Mouse (Mus musculus) embryonic facial prominence, embryonic 15.5 days (tissue): ENCODE results near the gene Fcho2. TPM values are rescaled to one million over a fixed set of nuclear protein-coding genes. Genes with fewer than 3 reads are reported as not detected.

Source experiments
- ATAC-seq: fragments of 200-750 bp; cut with Nextera tagmentation; 2 replicates; pipeline ENCODE4 v1.8.0; 2017; ENCODE audit warnings: low read depth, moderate TSS enrichment; ENCODE audit not compliant: insufficient number of reproducible peaks, low FRiP score, low TSS enrichment
- H3K27ac ChIP-seq: fragments of 300-500 bp; sonication (generic); replicated peaks from 2 replicates; pipeline ENCODE4 v1.5.1; 2015; ENCODE audit warnings: mild to moderate bottlenecking, inconsistent platforms
- H3K27me3 ChIP-seq: fragments of 300-500 bp; sonication (generic); 2 replicates; pipeline ENCODE4 v1.6.1; 2015; ENCODE audit warnings: inconsistent platforms
- H3K36me3 ChIP-seq: fragments of 300-500 bp; sonication (generic); 2 replicates; pipeline ENCODE4 v1.6.1; 2015; ENCODE audit warnings: mild to moderate bottlenecking, inconsistent platforms
- H3K4me1 ChIP-seq: fragments of 300-500 bp; sonication (generic); 2 replicates; pipeline ENCODE4 v1.6.1; 2015; ENCODE audit warnings: inconsistent platforms
- H3K4me2 ChIP-seq: fragments of 300-500 bp; sonication (generic); replicated peaks from 2 replicates; pipeline ENCODE4 v1.6.1; 2015; ENCODE audit warnings: mild to moderate bottlenecking, inconsistent platforms
- H3K4me3 ChIP-seq: fragments of 300-500 bp; sonication (generic); replicated peaks from 2 replicates; pipeline ENCODE4 v1.5.1; 2015; ENCODE audit warnings: mild to moderate bottlenecking, inconsistent platforms
- H3K9ac ChIP-seq: fragments of 300-500 bp; sonication (generic); 2 replicates; pipeline ENCODE4 v1.6.1; 2015; ENCODE audit warnings: inconsistent platforms
- H3K9me3 ChIP-seq: fragments of 300-500 bp; sonication (generic); replicated peaks from 2 replicates; pipeline ENCODE4 v1.6.1; 2016; ENCODE audit warnings: inconsistent platforms
- WGBS: fragments of 180-500 bp; shearing (Covaris S2); methylation state at CpG from one replicate; pipeline ENCODE4 v1.1.7; 2015; 5-methylcytosine and 5-hydroxymethylcytosine counted together
- polyA plus RNA-seq: library from polyadenylated mRNA; unstranded; fragments of >200 nt; fragmentation: Nextera tagmentation; extraction: Ambion mirVana; gene quantifications from 2 replicates; pipeline ENCODE4 v1.2.1, GENCODE M21; 2015

The Fcho2 gene
- polyA plus RNA-seq, 1 experiment from 2014 or later: 36.0 TPM

DNA sequence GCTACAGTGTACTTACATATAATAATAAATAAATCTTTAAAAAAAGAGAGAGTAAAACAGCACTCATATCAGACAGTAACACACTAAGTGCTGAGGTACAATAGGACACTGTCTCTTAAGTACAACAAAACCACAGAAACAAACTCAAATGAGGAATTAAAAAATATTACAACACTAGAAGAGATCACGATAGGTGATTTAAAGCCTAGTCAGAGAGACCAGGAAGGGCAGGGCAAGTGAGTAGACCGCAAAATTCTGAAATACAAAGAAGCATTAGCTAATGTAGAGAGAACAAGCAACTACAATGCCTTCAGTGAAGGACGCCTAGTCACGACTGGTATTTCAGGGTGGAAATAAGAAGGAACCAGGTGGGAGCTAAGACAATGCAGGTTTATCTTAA, 11.6 kb downstream of the Fcho2 start:
- Histone ChIP-seq H3K27ac (no peak overlapping the region), H3K27me3 (no peaks in the 10 kb centered on the region), H3K9me3 (peaks cover 5% of the 10 kb centered on the region; the same call in 1 of the 2 replicates), H3K36me3 (peaks cover 49% of the 10 kb centered on the region), H3K4me3 (no peak overlapping the region), H3K9ac (no peak overlapping the region), H3K4me2 (no peak overlapping the region), H3K4me1 (no peaks in the 10 kb centered on the region)
- ATAC-seq: no peak
- WGBS: 84% methylated on average over 4 of the region's 4 CpGs

DNA sequence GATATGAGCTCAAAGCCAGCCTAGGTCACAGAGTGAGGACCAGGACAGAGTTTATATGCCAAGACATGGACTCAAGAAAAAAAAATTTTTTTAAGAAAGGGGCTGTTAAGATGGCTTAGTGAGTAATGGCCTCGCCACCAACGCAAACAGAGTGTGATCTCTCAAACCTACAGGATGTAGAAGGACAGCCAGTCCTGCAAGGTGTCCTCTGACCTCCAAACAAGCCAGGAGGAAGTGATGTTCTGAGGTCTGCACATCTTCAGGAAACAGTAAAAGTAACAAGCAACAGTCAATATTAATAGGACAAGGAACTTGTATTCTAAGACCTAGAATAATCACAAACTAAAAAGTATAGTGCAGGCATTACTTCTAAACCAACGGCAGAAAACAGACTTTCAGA, 12.3 kb downstream of the Fcho2 start:
- Histone ChIP-seq H3K4me1 (no peaks in the 10 kb centered on the region), H3K27ac (no peak overlapping the region), H3K36me3 (peaks cover 51% of the 10 kb centered on the region), H3K4me3 (no peak overlapping the region), H3K4me2 (no peak overlapping the region), H3K9me3 (peaks cover 5% of the 10 kb centered on the region; the same call in 1 of the 2 replicates), H3K9ac (no peak overlapping the region), H3K27me3 (no peaks in the 10 kb centered on the region)
- 89% methylated on average over 3 of the region's 3 CpGs for WGBS
- no peak for ATAC-seq

DNA sequence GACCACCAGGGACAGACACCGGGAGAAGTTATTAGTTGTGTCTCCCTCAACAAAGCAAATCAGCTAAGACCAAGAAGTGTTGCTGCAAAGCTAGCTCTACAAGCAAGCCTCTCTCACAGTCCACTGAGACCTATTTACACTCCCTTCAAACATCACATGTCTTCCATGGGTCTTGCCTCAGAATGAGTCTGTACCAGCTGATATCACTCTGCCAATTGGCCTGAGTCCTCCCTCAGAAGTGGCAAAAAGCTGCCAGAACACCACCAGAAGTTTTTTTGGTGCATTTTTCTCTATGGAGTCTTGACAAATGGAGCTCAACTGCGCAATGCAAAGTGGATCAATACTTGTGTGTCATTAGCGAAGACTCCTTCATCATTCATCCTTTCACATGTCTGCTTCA, 19.7 kb downstream of the Fcho2 start:
- Histone ChIP-seq H3K27ac (no peak overlapping the region), H3K4me2 (no peak overlapping the region), H3K9ac (no peak overlapping the region), H3K4me3 (no peak overlapping the region), H3K9me3 (peaks cover 4% of the 10 kb centered on the region; the same call in 1 of the 2 replicates), H3K4me1 (no peaks in the 10 kb centered on the region), H3K36me3 (peaks cover 32% of the 10 kb centered on the region), H3K27me3 (no peaks in the 10 kb centered on the region)
- ATAC-seq: no peak
- 92% methylated on average over 3 of the region's 3 CpGs for WGBS

DNA sequence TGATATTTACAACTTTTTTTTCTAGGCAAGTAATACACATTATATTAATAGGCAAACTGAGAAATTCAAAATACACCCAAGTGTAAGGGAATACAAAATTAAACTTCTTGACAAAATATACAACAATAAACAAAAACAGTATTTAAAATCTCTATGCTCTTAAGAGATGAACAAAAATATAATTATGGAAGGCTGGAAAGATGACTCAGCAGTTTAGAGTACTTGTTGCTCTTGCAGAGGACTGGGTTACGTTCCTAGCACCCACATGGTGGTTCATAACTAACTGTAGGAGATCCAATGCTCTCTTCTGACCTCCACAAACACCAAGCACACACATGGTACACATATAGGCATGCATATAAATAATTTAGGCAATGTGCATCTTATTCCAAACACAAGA, 22.4 kb downstream of the Fcho2 start:
- ATAC-seq: no peak
- Histone ChIP-seq H3K36me3 (peaks cover 16% of the 10 kb centered on the region), H3K9me3 (no peaks in the 10 kb centered on the region), H3K4me2 (no peak overlapping the region), H3K27ac (no peak overlapping the region), H3K4me3 (no peak overlapping the region), H3K9ac (no peak overlapping the region), H3K27me3 (no peaks in the 10 kb centered on the region), H3K4me1 (no peaks in the 10 kb centered on the region)
- 95% methylated on average over 1 of the region's 1 CpGs for WGBS

DNA sequence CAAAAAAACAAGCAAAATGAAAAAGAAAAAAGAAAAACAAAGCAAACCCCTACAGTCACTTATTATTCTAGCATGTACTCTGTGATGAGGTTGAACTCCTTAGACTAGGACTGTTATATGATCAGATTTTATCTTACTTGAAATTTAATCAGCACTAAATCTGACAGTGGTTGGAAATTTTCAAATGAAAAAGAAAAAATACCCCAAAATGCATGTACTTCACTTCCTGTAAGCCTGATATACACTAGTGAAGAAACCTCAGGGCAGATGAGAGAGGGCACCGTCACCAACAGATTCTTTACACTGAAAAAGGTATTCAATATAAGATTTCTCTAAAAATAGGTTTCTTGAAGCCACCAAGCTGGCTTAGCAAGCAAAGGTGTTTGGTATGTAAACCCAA, 23.6 kb downstream of the Fcho2 start:
- no peak for ATAC-seq
- WGBS: 87% methylated on average over 1 of the region's 1 CpGs
- Histone ChIP-seq H3K27ac (no peak overlapping the region), H3K36me3 (peaks cover 13% of the 10 kb centered on the region), H3K4me1 (no peaks in the 10 kb centered on the region), H3K4me2 (no peak overlapping the region), H3K9ac (no peak overlapping the region), H3K27me3 (no peaks in the 10 kb centered on the region), H3K4me3 (no peak overlapping the region), H3K9me3 (no peaks in the 10 kb centered on the region)

DNA sequence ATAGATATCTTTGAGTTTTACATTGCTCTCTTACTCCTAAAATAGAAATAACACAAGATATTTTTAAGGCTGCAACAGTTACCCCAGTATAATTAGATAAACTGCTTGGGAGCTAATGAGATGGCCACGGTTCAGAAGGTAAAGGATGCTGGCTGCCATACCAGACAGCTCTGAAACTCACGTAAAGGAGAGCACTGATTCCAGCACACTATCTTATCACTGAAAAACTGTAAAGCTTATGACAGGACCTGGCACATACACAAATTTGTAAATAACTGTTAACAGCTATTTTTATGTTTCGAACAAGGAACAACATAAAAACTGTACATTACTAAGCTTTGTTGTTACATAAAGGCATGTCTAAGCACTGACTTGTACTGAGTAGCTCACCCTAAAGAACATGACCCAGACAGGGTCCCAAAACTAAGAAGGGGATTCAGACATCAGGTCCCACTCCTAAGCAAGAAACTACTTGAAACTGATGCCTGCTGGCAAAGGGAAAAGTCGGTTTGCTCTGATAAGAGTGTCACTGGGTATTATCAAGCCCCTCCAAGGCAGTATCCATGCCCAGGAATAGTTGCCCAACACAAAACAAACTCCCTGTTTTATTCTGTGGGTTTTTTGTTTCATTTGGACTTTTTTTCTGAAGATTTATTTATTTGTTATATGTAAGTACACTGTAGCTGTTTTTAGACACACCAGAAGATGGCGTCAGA, 28.1 kb downstream of the Fcho2 start:
- no peak for ATAC-seq
- WGBS: 88% methylated on average over 5 of the region's 5 CpGs
- no peaks in the 10 kb centered on the region for H3K4me1 ChIP-seq

DNA sequence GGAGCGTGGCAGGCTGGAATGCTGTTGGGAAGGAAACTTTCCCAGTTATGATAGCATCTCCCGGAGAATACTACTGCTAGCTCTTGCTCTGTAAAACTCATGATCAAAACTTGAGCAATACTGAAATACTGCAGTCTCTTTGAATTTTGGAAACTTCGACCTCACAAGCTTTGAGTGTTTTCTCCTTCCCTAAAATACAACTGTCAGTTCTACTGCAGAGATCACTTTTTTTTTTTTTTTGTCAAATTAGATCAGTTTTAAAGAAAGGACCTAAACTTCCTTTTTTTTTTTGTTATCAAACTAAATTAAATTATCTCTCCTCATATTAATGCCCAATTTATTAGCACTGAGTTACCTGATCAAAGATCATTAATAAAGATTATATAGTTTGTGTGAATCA, 37.3 kb downstream of the Fcho2 start:
- H3K9ac ChIP-seq: no peak overlapping the region
- H3K4me3 ChIP-seq: no peak overlapping the region
- 93% methylated on average over 3 of the region's 3 CpGs for WGBS
- H3K27me3 ChIP-seq: no peaks in the 10 kb centered on the region
- H3K4me2 ChIP-seq: no peak overlapping the region
- no peaks in the 10 kb centered on the region for H3K4me1 ChIP-seq
- H3K36me3 ChIP-seq: peaks cover 40% of the 10 kb centered on the region
- H3K27ac ChIP-seq: no peak overlapping the region
- ATAC-seq: no peak
- no peaks in the 10 kb centered on the region for H3K9me3 ChIP-seq

More for the DNA sequence above, 28.1 kb downstream of the Fcho2 start:
- Histone ChIP-seq H3K27me3 (no peaks in the 10 kb centered on the region), H3K27ac (no peak overlapping the region), H3K36me3 (peaks cover 22% of the 10 kb centered on the region), H3K4me3 (no peak overlapping the region), H3K9ac (no peak overlapping the region), H3K9me3 (no peaks in the 10 kb centered on the region), H3K4me2 (no peak overlapping the region)

DNA sequence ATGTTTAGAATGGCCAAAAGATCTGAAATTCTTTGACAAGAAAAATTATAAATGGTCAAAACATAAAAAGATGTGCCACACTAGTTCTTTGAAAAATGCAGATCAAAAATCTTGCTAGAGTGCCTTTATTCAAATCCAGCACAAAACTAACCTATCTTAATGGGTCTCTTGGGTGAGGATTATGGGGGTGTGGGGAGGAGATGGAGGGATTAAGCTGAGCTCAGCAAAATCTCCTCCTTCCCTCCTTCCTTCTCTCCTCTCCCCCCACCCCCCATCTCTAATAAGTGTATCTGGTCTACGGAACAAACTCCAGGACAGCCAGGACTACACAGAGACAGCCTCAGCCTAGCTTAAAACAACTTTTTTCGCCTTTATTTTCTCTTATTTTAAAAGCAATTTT, 43.8 kb downstream of the Fcho2 start:
- no peak overlapping the region for H3K4me3 ChIP-seq
- 79% methylated on average over 2 of the region's 2 CpGs for WGBS
- H3K9ac ChIP-seq: no peak overlapping the region
- no peak overlapping the region for H3K4me2 ChIP-seq
- no peaks in the 10 kb centered on the region for H3K27me3 ChIP-seq
- ATAC-seq: no peak
- H3K9me3 ChIP-seq: no peaks in the 10 kb centered on the region
- no peak overlapping the region for H3K27ac ChIP-seq
- H3K36me3 ChIP-seq: peaks cover 17% of the 10 kb centered on the region; the same call in 1 of the 2 replicates
- H3K4me1 ChIP-seq: 0 out of 2 replicates have a peak, but pooled peaks cover 2% of the 10 kb centered on the region

DNA sequence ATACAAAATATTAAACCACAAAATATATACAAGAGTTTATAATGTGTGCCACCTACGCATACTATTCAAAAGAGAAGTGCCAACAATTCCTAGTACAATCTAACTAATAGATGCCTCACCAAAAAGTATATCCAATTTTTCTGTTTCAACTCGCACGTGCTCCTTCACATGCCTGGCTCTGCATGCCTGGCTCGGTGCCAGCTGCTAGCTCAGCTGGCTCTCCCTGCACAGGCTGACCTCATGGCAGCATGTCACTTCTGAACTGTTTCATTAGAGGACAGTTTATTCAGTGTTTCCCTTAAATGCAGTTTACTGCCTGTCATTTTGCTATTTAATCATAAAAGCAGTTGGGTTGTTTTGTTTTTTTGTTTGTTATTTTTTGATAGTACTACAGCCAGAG, 46.9 kb downstream of the Fcho2 start:
- H3K4me3 ChIP-seq: no peak overlapping the region
- 0 out of 2 replicates have a peak, but pooled peaks cover 2% of the 10 kb centered on the region for H3K4me1 ChIP-seq
- peaks cover 4% of the 10 kb centered on the region; the same call in 1 of the 2 replicates for H3K36me3 ChIP-seq
- H3K4me2 ChIP-seq: no peak overlapping the region
- no peaks in the 10 kb centered on the region for H3K9me3 ChIP-seq
- no peak overlapping the region for H3K27ac ChIP-seq
- 33% methylated on average over 4 of the region's 4 CpGs for WGBS
- H3K27me3 ChIP-seq: no peaks in the 10 kb centered on the region
- no peak for ATAC-seq
- H3K9ac ChIP-seq: no peak overlapping the region

DNA sequence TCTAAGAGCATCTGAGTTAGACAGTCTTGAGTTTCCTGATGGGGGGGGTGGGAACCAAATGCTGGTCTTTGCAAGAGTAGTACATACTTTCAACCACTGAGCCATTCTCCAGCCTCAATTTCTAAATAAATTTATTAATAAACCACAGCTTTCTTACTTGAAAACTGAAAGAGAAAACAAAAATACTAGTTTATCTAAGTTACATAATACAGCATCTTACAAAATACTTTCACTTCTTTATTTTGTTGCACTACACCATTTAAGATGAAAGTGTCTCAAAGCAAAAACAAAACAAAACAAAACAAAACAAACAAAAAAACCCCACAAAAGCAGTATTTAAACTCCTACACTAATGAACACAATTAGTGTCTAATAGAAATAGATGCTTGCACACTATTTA, 53.5 kb downstream of the Fcho2 start:
- Histone ChIP-seq H3K9me3 (no peaks in the 10 kb centered on the region), H3K9ac (no peak overlapping the region), H3K27me3 (no peaks in the 10 kb centered on the region), H3K27ac (no peak overlapping the region), H3K4me1 (no peaks in the 10 kb centered on the region), H3K36me3 (peaks cover 9% of the 10 kb centered on the region; the same call in 1 of the 2 replicates), H3K4me2 (no peak overlapping the region), H3K4me3 (no peak overlapping the region)
- ATAC-seq: no peak

DNA sequence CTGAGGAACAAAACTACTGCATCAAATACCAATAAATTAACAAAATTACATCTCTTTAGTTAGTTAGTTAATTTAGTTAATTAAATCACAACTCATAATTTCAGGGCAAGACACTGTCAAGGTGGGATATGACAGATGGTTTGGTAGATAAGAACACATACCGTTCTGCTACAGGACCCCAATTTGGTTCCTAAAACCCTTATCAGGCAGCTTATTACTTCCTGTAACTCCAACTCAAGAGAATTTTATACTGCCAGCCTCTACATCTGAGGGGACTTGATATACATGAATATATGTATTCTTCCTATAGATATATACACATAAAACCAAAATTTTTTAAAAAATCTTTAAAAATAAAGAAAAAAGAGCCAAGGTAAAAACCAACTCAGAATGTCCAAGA, 59.4 kb downstream of the Fcho2 start:
- 0 out of 2 replicates have a peak, but pooled peaks cover 3% of the 10 kb centered on the region for H3K36me3 ChIP-seq
- H3K27me3 ChIP-seq: no peaks in the 10 kb centered on the region
- no peaks in the 10 kb centered on the region for H3K4me1 ChIP-seq
- H3K9me3 ChIP-seq: no peaks in the 10 kb centered on the region
- ATAC-seq: no peak
- H3K4me2 ChIP-seq: no peak overlapping the region
- H3K27ac ChIP-seq: no peak overlapping the region
- no peak overlapping the region for H3K4me3 ChIP-seq
- H3K9ac ChIP-seq: no peak overlapping the region
- 78% methylated on average over 1 of the region's 1 CpGs for WGBS

DNA sequence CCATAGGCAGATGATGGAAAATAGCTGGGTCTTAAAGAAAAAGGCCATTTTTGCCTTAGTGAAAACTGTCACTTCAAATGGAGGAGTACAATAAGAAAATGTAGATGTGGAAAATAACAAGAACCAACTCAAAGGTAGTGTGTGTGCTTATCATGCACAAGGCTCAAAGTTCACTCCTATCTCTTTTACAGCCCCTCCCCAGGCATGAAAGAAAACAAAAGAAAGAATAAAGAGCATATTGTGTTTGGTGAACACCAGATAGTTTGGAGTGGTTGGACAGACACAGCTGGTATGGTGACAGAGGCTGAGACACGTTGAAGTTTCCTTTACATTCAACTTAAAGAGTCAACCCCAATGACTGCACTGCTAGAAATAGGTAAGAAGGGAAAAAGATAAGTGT, 70.6 kb downstream of the Fcho2 start:
- Histone ChIP-seq H3K9ac (no peak overlapping the region), H3K27me3 (no peaks in the 10 kb centered on the region), H3K4me2 (no peak overlapping the region), H3K4me3 (no peak overlapping the region), H3K9me3 (no peaks in the 10 kb centered on the region), H3K4me1 (no peaks in the 10 kb centered on the region), H3K36me3 (peaks cover 44% of the 10 kb centered on the region), H3K27ac (no peak overlapping the region)
- ATAC-seq: no peak
- 76% methylated on average over 1 of the region's 1 CpGs for WGBS
